Mouse (Mus musculus) layer of hippocampus, adult 9-11 months (tissue): ENCODE results near the gene Pole3.

Experiments
- DNase-seq: peaks from one replicate; pipeline ENCODE4 v3.0.0; 2022

The Pole3 gene

DNA sequence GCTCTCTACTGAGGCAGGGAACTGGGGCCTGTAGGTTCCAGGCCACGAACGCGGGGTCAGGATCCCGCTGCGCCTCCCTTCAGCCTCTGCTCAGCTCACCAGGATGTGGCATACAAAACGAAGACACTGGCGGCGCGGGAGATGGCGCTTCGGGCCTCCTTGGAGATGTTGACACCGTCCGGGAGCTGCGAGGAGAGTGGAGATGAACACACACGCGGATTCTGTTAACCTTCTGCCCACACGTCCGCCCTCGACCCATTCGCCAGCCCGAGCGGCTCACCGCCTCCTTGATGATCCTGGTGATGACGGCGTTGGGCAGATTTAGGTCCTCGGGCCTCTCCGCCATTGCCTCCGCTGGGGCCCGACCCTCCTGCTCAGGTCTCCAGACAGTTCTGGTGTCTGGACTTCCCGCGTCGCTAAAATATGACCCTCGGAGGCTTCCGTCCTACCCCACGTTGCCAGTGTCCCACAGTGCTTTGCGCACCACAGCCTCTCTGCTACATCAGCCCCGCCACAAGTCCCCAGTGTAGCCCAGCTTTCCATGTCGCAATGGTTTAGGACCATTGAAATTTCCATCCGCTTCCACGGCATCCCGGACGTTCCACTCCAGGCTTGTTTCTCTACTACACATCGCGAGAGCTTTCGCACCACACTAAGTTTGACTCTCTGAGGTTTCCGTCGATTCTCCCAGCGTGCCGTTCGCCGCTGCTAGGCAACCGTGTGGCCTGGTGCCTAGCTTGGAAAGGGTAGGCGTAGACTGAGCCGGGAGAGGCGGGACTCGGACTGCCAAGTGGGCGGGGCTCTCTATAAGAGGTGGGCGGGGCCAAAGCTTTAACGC is at the start of gene Pole3, which contains the start of gene 4933430I17Rik:
Gene Pole3, minus strand, starts transcription at position 418 of the 838 bp plus-strand sequence.
Gene 4933430I17Rik, plus strand, starts transcription at position 719 of the 838 bp plus-strand sequence.
- peak; percentile 96 for DNase-seq

DNA sequence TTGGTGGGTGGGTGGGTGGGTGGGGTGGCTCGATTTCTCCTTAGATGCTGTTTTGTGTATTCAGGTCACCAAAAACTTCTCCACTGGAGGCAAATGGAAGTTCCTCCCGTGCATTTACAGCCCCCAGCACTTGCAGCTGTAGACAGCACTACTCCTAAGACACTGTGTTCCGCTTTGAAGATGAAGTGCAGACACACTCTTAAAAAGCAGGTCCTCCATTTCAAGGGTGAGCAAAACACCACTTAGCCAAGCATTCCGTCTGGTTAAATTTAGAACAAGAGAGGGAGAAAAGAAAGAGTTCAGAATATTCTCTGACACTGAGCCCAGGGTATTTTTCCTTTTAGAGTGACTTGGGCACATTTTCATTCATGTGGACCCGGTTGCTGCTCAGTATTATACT is 45.2 kb upstream of the Pole3 start:
- no peak for DNase-seq

DNA sequence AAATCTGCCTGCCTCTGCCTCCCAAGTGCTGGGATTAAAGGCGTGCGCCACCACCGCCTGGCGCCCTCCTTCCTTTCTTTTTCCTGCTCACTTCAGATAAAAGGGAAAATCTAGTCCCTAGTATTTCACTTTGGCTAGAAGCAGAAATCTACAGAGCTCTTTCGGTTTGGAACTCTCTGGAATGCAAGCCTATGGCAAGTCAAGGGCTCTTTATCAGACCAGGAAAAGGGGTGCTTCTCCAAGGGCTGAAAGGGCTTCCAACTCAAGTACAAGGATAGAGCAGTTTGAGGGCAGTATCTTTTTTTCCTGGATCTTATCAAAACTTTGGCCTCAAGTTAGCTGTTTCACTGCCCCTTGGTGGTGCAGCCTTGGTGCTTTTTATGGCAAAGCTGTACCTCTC is 44.7 kb upstream of the Pole3 start:
- DNase-seq = no peak

DNA sequence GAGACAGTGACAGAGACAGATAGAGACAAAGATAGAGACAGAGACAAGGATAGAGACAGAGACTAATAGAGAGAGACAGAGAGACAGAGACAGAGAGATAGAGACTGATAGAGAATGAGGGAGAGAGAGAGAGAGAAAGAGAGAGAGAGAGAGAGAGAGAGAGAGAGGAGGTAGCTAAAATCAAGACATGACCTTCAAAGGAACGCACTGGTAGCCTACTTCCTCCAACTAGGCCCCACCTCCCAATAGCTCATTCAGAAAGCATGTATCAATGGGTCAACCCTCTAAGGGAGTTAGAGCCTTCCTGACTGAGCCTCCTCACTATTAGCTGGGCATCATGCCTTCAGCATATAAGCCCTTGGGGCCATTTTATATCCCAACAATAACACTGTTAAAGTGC is 43.5 kb upstream of the Pole3 start:
- DNase-seq = no peak

DNA sequence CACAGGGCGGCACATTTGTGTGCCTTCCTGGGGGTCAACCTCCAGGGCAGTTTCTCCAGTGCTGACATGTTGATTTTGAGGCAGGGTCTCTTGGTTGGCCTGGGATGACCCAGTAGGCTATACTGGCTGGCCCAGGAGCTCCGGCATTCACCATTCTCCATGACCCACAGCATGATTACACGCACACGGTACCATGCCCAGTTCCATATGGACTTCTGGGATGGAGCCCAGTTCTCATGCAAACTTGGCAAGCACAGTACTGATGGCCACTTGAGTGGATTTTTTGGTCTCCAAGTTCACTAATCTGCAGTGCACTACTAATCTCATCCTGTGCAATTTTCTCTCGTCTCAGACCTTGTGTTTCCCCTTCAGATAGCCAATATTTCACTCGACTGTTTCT is 42.8 kb upstream of the Pole3 start:
- no peak for DNase-seq

DNA sequence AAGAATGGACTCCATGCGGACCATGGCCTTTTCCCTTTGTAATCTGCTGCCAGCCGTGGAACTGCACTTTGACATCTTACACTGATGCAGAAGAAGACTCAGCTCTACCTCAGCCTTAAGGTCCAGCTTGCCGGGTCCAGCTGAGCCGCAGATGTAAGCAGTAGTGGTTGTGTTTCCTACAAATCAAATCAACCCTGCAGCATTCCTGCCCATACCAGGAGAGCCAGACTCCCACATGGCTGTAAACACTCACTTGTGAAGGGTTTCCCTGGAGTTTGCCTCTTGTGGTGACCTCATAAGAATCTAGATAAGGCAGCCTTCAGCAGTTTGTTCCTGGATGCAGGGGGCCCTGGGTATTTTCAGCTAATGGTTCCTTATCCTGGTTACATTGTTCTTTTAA is 41.7 kb upstream of the Pole3 start:
- DNase-seq = no peak

DNA sequence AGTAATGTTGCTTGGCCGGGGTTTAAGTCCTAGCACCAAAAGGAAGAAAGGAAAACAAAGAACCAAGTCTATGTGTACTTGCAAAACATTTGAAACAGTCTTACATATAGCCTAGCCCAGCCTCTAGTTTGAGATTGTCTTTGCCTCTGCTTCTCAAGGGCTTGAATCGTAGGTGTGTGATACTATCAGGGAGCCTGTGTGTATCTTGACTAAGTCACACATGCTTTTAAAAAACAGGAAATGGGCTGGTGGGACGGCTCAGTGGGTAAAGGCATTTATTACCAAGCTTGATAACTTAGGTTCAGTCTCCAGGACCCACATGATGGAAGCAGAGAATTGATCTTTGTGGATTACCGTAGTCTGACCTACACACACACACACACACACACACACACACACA is 37.1 kb upstream of the Pole3 start:
- no peak for DNase-seq

DNA sequence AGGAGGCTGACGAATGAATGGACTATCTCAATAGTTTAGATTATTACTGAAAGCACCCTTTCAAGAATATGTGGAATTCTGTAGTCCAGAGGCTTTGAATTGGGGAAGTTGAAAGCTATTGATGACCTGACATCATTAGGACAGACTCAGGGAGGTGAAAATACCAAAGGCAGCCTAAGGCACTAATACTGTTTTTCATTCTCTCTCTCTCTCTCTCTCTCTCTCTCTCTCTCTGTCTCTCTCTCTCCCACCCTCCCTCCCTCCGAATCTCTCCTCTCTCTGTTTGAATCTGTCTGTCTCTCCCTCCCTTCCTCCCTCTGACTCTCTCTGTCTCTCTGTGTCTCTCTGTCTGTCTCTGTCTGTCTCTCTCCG is 36.7 kb upstream of the Pole3 start:
- no peak for DNase-seq

DNA sequence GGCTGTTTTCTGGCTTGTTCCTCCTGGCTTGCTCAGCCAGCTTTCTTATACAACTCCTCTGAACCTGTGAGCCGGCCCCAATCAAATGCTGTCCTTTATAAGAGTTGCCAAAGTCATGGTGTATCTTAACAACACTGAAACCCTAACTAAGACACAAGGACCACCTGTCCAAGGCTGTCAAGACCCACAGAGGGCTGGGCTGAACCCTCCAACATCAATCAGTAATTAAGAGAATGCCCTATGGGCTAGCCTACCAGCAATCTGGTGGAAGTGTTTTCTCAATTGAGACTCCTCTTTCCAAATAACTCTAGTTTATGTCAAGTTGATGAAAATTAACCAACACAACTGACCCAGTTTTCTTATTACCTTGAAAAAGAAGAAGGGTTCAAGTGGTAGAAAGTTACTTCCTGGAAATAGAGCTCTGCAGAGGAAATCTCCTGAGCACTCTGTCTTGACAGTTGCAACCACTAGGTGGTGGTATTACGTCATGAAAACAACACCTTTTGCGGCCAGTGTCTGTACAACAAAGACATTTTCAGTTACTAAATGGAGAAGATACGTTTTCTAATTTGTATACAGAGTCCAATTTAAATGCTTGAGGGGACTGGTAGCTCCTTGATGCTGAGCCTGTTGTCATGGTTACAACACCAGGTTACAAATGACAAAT is 36.2 kb upstream of the Pole3 start:
- peak; percentile 69 for DNase-seq

DNA sequence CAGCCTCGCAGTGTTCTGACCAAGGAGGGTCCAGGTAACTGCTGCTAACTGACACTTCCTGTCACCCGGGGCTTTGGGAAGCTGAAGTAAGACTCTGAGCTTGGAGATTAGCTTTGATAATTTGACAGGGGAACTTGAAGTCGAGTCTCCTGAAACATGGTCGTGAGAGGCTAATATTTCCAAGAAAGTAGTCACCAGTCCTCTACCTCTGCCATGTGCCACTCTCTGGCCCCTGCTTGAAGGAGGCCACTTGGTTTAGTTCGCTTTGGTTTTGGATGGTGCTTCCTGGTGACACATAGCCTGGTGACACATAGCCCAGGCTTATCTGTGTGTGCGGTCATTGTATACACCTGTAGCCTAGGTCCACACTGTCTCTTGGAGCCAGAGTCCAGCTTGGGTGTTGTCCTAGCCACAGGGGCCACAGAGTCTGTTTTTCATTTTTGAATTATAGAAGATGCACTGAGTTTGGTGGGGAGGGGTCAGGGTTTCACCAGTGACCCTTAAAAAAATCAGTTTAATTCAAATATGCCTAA is 35.0 kb upstream of the Pole3 start, which contains the start of gene Rgs3:
Gene Rgs3, plus strand, starts transcription at position 51 of the 533 bp plus-strand sequence.
- DNase-seq = no peak

DNA sequence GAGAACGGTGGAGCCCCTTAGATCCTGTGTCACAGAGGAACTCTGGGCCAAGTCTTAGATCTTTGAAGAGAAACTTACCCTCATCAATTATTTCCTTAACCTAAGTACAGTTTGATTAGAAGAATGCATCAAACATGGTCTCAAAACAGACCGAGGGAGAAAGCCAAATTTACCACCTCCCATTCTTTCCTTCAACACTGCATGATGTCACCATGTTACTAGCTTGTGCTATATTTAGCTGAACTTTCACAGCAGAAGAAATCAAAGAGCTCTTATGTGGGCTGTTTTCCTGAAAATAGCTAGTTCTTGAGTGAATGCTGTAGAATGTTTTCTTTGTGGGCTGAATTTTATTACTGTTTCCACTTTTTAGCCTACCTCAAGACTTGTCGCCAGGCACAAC is 32.6 kb upstream of the Pole3 start:
- DNase-seq = no peak

DNA sequence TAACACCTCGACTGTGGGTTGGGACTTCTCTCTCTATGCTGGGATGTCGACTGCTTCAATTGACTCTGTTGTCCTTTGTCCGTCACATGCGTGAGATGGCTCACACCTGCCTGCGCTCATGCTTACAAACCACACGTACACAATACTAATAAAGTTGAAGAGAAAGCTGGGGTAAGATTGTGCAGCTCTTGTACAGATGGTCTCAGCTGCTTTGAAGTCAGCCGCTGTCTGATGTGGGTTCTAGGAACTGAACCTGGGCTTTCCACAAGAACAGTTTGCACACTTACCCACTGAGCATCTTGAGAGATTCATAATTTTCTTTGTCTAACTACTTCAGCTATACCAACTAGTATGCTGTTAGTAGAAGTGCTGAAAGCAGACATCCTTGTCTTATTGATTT is 27.1 kb upstream of the Pole3 start:
- no peak for DNase-seq

DNA sequence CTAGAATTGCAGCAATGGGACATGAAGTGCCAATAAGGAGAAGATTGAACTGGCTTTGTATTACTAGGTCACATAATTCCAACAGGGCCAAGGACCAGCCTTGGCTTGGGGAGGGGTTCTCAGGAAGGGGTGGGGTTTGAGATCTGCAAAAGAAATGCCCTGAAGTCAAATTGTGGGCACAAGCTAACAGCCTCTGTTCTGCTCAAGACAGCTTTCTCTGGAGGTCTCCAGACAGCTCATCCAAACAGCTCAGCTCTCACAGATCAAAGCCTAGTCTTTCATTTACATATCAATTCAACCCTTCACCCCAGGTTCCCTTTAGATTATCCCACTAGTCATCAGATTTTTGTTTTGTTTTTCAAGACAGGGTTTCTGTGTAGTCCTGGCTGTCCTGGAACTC is 19.9 kb upstream of the Pole3 start:
- DNase-seq = no peak

DNA sequence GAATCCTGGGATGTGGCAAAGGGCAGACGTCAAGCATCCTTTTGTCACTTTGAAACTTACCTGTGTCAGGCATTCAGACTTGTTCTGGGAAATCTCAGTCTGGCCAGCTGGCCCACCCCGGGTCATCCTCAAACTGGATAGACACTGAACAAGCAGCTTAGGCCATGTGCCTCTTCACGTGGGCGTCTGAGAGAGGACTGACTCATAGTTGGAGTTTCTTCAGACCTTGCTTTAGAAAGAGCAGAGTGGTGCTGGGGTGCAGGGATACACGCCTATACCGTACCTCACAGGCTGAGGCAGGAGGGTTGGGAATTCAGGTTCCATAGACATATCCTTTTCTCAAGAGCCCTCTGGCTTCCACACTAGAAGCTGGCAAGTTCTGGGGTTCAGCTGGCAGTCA is 18.9 kb upstream of the Pole3 start:
- no peak for DNase-seq

DNA sequence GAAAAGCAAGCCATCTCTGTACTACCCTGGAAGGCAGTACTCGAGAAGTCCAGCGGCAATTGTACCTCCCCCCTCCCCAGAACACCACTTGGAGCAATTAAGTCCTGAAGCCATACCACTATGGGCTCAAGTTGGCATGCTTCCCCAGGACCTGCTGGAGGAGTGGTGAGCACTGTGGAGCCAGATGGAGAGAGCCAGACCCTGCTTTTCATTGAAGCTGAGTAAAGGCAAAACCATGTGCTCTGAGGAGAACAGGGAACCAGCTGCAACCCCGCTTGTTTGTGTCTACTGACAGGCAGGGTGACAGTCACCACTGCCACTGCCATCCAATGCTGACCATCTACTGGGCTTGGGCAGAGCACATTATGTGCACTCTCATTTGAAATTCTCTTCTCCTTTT is 16.9 kb upstream of the Pole3 start:
- DNase-seq = no peak

DNA sequence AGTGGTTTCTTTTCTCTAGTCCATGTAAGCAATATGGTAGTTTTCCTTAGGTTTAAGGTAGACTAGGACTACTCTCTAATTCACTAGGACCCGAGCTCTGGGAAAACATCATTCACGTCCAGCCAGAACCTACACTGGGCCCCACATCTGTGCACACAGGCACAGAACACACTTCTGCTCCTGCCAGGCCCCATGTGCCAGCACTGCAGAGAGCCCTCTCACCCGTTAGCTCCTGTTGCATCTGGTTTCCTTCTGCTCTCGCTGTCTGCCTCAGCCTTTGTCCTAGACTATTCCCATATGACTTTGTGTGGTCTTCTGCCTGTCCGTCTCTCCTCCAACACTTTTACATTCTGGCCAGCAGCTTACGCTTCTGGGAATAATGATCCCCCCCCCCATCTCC is 8.9 kb upstream of the Pole3 start:
- no peak for DNase-seq

DNA sequence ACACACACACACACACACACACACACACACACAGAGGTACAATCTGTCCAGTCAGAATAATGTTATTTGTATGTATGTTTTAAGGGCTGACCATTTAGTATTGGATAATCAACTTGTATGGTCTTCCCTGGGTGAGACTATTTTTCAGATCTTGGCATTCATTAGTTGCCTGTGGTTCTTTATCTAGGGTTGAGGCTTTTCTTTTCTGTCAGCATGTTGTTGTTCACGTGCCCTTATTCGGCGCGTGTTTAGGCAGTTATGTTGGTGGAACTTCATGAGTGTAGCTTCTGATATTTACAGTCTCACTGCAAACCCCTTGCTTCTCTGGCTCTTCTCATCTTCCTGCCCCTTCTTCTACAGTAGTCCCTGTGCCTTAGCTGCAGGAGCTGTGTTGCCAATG is 2.8 kb upstream of the Pole3 start:
- no peak for DNase-seq

DNA sequence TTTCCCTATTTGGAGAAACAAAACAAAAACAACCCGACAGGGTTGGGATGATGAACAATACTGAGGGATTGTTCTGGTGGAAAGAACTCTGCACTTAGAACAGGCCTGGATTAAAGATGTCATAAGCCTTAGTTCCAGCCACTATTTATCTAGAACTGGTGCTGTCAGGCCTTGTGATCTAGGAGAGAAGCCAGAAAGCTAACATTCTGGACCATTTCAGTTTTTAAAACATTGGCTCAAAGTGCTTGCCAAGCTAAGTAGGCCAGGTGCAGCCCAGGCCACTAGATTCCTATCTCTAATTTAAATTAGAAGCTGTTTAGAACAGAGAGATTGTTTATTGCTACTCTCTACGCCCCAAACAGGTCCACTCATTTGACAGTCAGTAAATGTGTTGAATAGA is 1.4 kb upstream of the Pole3 start:
- DNase-seq = no peak

DNA sequence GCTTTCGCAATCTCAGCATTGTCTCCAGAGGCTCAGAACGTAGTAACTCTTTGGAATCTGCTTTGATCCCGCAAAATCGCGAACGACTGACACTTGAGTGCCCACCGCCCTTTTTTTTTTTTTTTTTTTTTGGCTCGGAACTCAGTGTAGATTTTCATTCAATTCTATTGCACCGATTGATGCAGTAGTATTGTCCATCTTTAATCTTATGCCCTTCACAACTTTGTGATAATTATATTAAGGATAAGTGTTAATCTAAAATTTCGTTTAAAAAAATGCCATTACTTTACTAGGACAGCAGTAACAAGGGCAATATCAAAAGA is 582 bp upstream of the Pole3 start:
- no peak for DNase-seq

DNA sequence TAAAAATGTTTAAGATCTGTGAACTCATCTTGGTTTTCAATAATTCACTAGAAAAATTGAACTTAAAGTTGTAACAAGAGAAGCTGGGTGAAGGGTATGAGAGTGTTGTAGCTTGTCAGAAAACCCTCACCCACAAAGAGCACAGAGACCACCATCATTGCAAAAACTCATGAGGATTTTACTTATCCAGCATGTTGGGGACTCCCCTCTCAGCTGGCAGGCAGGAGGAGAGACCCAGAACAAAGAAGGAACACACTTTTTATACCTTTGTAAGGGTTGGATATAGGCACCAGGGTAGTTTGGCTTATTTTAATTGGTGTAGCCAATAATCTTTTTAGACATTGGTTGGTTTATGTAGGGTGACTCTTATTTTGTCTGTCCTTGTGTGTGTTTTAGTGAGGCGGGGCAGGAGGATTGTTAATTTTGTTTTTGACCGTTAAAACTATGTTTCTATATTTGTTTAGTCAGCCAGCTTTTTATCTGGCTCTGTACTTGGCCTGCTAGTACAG is 3.9 kb downstream of the Pole3 start:
- no peak for DNase-seq

DNA sequence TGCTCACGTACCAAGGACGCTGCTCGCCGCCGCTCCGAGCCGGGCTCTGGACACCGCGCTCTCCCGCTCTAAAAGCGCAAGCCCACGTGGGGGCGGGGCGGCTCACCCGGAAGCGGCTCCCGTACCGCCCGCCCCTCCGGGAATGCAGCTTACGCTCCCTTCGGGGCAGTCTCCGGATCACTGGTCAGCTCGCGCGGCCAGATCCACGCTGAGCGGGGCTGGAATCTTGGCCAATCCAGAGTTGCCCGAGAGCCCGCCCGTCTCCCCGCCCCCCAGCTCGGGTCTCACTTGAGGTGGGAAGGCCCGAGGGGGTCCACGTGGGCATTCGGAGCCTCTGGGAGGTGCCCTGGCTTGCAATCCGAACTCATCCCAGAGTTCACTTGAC is 5.0 kb downstream of the Pole3 start, which contains the start of gene Alad:
Gene Alad, minus strand, starts transcription at position 70 of the 385 bp plus-strand sequence.
- DNase-seq = peak; percentile 73

DNA sequence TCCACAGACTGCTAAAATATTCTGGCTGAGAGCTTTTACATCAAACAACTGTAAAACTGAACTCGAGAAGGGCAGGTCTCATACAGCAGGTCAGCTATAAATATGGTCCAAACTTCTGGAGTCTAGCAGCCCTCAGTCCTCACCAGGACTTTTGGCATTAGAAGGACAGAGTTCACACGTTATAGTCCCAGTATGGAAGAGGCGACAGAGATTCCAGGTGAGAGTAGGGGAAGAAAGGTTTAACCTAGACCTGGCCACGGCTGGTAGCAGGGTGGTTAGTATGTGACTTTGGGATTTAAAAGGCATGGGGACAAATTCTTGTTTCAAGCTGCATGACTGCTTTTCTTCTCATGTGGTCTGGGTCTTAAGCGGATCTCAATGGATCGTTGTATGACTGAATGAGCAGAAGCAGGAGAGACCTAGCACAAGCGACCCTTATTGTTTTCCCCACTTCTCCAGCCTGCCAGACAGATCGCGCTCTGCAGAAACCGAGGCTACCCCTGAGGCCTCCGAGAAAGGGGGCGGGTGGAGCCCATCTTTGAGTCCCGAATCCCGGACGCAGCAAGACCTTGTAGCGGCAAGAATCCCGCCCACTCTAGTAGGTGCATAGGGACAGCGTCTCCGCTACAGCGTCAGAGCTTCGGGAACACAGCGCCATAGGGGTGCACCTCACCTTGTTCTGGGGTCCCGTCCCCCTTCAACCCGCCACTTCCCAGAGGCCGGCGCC is 5.6 kb downstream of the Pole3 start:
- peak; percentile 48 for DNase-seq

DNA sequence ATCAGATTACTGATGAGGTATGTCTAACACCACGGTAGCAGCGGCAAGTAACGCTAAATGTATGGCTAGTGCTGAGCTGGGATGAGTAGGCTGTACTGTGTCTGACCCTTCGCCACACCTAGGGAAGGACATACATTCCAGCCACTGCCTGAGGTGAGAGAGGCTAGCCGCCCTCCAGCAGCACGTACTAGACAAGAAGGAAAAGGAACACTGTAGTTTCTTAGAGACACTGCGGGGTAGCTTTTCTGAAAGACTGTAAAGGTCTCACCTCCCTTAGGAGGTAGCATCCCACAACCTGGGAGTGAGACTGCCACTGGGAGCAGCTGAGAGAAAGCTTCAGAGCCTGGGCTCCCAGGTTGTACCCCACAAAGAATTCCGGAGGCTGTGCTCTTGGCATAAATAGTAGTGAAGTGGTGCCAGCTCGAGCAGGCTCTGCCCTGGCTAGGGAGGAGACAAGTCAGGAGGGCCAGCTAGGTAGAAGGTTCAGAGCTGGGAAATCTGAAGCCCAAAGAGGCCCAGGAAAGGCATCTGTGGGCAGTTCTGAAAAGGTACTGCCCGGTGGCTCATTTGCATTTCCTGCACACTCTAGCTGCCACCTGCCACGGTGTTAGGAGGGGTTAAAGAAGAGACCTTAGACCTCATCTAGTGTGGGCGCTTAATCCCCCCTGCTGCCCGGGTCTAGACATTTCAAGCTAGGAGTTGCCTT is 6.3 kb downstream of the Pole3 start:
- DNase-seq = no peak
